Mouse (Mus musculus): ENCODE results near the gene E430018J23Rik. TPM values are rescaled to one million over a fixed set of nuclear protein-coding genes. Genes with fewer than 3 reads are reported as not detected.
"Not testable (repeated sequence)": the region's sequence is repeated elsewhere in the genome, so short reads cannot be mapped to it uniquely, and the experiment has no call there.

E430018J23Rik gene
- 1 to 10 TPM; 7.4 to 7.6 TPM for total RNA-seq (2021)
- long read RNA-seq, experiment 1, partial matches to known transcripts: 2 of 7 reads
- long read RNA-seq, experiment 1, other reads (novel, unspliced or antisense): 0 of 7 reads
- long read RNA-seq, experiment 2, partial matches to known transcripts: 0 of 2 reads
- long read RNA-seq, experiment 2, other reads (novel, unspliced or antisense): 2 of 2 reads

GRCm38 (mm10) chr7:127393157-127393943 lies at the start of gene E430018J23Rik:
TSS of gene E430018J23Rik (minus strand) at chr7:127393629.
- peak; percentile 96 to 97 for DNase-seq (ENCODE audit: low spot score in 2 of 2)

- no peak for DNase-seq (ENCODE audit: low spot score in 2 of 2)
Measured at GRCm38 (mm10) chr7:127437724-127438123, 44.3 kb upstream of the E430018J23Rik start.

GRCm38 (mm10) chr7:127435206-127435605 lies 41.8 kb upstream of the E430018J23Rik start:
- no peak for DNase-seq (ENCODE audit: low spot score in 2 of 2)

GRCm38 (mm10) chr7:127426354-127426753 lies 32.9 kb upstream of the E430018J23Rik start:
- no peak for DNase-seq (ENCODE audit: low spot score in 2 of 2)

- no peak for DNase-seq (ENCODE audit: low spot score in 2 of 2)
Measured at GRCm38 (mm10) chr7:127425911-127426310, 32.5 kb upstream of the E430018J23Rik start.

GRCm38 (mm10) chr7:127425291-127425690 lies 31.9 kb upstream of the E430018J23Rik start:
- DNase-seq (ENCODE audit: low spot score in 2 of 2): no peak

GRCm38 (mm10) chr7:127422247-127422646 lies 28.8 kb upstream of the E430018J23Rik start:
- DNase-seq (ENCODE audit: low spot score in 2 of 2): peak; percentile 34 to 37

GRCm38 (mm10) chr7:127421388-127422191 lies 28.2 kb upstream of the E430018J23Rik start, which contains the start of gene Zfp688:
TSS of gene Zfp688 (minus strand) at chr7:127422068.
- DNase-seq (ENCODE audit: low spot score in 2 of 2): peak; percentile 91 to 94

GRCm38 (mm10) chr7:127411418-127411817 lies 18.0 kb upstream of the E430018J23Rik start:
- no peak for DNase-seq (ENCODE audit: low spot score in 2 of 2)

GRCm38 (mm10) chr7:127406002-127406987 lies 12.9 kb upstream of the E430018J23Rik start, which contains the start of gene Zfp764:
TSS of gene Zfp764 (minus strand) at chr7:127406822.
- DNase-seq (ENCODE audit: low spot score in 2 of 2): peak; percentile 84 to 87

- not testable (repeated sequence) for DNase-seq (ENCODE audit: low spot score in 2 of 2)
Measured at GRCm38 (mm10) chr7:127404101-127404500, 10.7 kb upstream of the E430018J23Rik start.

- no peak for DNase-seq (ENCODE audit: low spot score in 2 of 2)
Measured at GRCm38 (mm10) chr7:127402980-127403379, 9.6 kb upstream of the E430018J23Rik start.

- no peak for DNase-seq (ENCODE audit: low spot score in 2 of 2)
Measured at GRCm38 (mm10) chr7:127400355-127400754, 6.9 kb upstream of the E430018J23Rik start.

- DNase-seq (ENCODE audit: low spot score in 2 of 2): no peak
Measured at GRCm38 (mm10) chr7:127393944-127394333, 510 bp upstream of the E430018J23Rik start.

GRCm38 (mm10) chr7:127392251-127392824 lies 1.1 kb downstream of the E430018J23Rik start:
- DNase-seq (ENCODE audit: low spot score in 2 of 2): no peak

- no peak for DNase-seq (ENCODE audit: low spot score in 2 of 2)
Measured at GRCm38 (mm10) chr7:127391538-127391937, 1.9 kb downstream of the E430018J23Rik start.

GRCm38 (mm10) chr7:127390306-127390705 lies 3.1 kb downstream of the E430018J23Rik start:
- no peak for DNase-seq (ENCODE audit: low spot score in 2 of 2)

GRCm38 (mm10) chr7:127388201-127388600 lies 5.2 kb downstream of the E430018J23Rik start:
- DNase-seq (ENCODE audit: low spot score in 2 of 2): not testable (repeated sequence)

GRCm38 (mm10) chr7:127386641-127387392 lies 6.6 kb downstream of the E430018J23Rik start, which contains the start of gene 9130019O22Rik:
TSS of gene 9130019O22Rik (minus strand) at chr7:127387166.
- DNase-seq (ENCODE audit: low spot score in 2 of 2): peak; percentile 86 to 95

All from left cerebral cortex, adult 18-20 months (tissue).